Mouse (Mus musculus) kidney, adult 18-20 months (tissue): ENCODE results near the gene Cnrip1.

Experiments used
- DNase-seq: peaks from one replicate; pipeline ENCODE4 v3.0.0; 2021

Cnrip1 gene

DNA sequence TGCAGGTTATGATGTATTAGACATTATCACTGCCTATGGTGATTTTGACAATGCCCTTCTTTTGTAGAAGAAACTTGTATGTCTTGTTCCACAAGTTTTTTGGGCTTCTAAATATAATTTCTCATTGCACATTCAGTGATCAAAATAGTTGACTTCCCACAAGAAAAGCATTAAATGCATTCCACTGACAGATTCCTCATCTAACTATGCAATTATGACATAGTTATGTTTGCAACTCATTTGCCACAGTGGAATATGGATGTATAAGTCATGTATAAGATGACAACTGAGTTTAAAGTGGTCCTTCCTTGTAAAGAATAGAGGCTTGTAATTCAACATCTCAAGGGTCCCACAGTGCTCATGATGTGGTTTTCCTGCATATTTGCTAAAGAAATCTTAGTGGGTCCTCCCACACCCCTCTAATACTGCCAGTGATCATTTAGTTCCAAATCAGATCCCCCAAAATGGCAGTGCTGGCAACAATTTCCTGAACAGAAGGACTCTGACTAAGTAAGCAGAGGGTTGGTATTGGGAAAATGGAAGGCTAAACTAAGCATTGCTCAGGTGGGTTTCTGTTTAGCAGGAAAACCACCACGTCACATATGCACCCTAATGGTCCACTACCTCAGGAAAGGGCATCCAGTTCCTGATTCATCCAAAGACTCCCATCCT lies 61.2 kb downstream of the Cnrip1 start:
- DNase-seq = no peak

DNA sequence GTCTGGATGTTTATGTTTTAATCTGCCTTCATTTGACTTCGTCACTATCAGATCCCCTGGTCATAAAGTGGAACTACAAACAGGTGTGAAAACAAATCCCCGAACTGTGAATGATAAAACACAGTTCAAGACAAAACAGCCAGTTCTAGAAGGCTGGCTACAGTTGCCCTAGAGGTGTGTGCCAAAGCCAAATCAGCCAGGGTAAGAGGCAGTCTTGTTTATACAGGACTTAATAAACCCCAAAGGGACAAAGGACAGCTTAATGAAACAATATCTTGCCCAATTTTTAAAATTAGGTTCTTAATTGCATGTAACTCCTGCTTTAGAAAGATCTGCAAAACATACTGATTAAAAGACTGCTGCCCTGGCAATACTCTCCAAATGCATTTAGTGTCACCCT lies 75.0 kb downstream of the Cnrip1 start:
- DNase-seq = no peak
